Mouse (Mus musculus): ENCODE results near the gene Frat2. TPM values are rescaled to one million over a fixed set of nuclear protein-coding genes. Genes with fewer than 3 reads are reported as not detected.

The Frat2 gene
- polyA plus RNA-seq, 1 experiment from 2014 or later = 15.1 TPM

GRCm38 (mm10) chr19:41796148-41796760 is 51.7 kb downstream of the Frat2 start:
- Histone ChIP-seq H3K36me3 (0 out of 2 replicates have a peak, but pooled peaks cover 2% of the 10 kb centered on the region), H3K4me1 (peaks cover 27% of the 10 kb centered on the region)
- 77% methylated on average over 3 of the region's 3 CpGs for WGBS

More at GRCm38 (mm10) chr19:41796148-41796760, 51.7 kb downstream of the Frat2 start:
- Histone ChIP-seq H3K27ac (replicated peaks) (no peak overlapping the region), H3K9ac (replicated peaks) (no peak overlapping the region), H3K4me2 (replicated peaks) (no peak overlapping the region), H3K9me3 (no peaks in the 10 kb centered on the region), H3K27me3 (no peaks in the 10 kb centered on the region; the same call in 1 of the 2 replicates), H3K4me3 (no peak overlapping the region)
- ATAC-seq (ENCODE audit: low FRiP score, low read depth) = no peak

Other genes with a start within 250 kb of the Frat2 start
- gene Slit1, start 104.5 kb downstream of the Frat2 start, polyA plus RNA-seq (2016; fragmentation: Nextera tagmentation; extraction: Ambion mirVana) = 12.2 and 14.8 TPM in 2 replicates
- gene Arhgap19, start 46.1 kb downstream of the Frat2 start, polyA plus RNA-seq (2016; fragmentation: Nextera tagmentation; extraction: Ambion mirVana) = 27.8 and 29.5 TPM in 2 replicates
- gene Frat1, start 18.2 kb downstream of the Frat2 start, polyA plus RNA-seq (2016; fragmentation: Nextera tagmentation; extraction: Ambion mirVana) = 15.5 and 18.6 TPM in 2 replicates
- 22.8 and 22.9 TPM in 2 replicates for gene Rrp12, start 48.0 kb upstream of the Frat2 start, polyA plus RNA-seq (2016; fragmentation: Nextera tagmentation; extraction: Ambion mirVana)
- gene Pgam1, start 63.8 kb upstream of the Frat2 start, polyA plus RNA-seq (2016; fragmentation: Nextera tagmentation; extraction: Ambion mirVana) = 514 and 531 TPM in 2 replicates
- 73.1 and 76.8 TPM in 2 replicates for gene Exosc1, start 85.3 kb upstream of the Frat2 start, polyA plus RNA-seq (2016; fragmentation: Nextera tagmentation; extraction: Ambion mirVana)
- gene Zdhhc16, start 85.3 kb upstream of the Frat2 start, polyA plus RNA-seq (2016; fragmentation: Nextera tagmentation; extraction: Ambion mirVana) = 79.9 and 82.6 TPM in 2 replicates
- gene Mms19, start 133.0 kb upstream of the Frat2 start, polyA plus RNA-seq (2016; fragmentation: Nextera tagmentation; extraction: Ambion mirVana) = 35.5 and 37.8 TPM in 2 replicates
- 11.2 and 12.0 TPM in 2 replicates for gene Ubtd1, start 133.6 kb upstream of the Frat2 start, polyA plus RNA-seq (2016; fragmentation: Nextera tagmentation; extraction: Ambion mirVana)
- gene Ankrd2, start 187.9 kb upstream of the Frat2 start, polyA plus RNA-seq (2016; fragmentation: Nextera tagmentation; extraction: Ambion mirVana) = not detected in 2 replicates
- gene Hoga1, start 197.5 kb upstream of the Frat2 start, polyA plus RNA-seq (2016; fragmentation: Nextera tagmentation; extraction: Ambion mirVana) = 0.98 and 1.3 TPM in 2 replicates
- not detected in 2 replicates for gene 4933411K16Rik, start 204.1 kb upstream of the Frat2 start, polyA plus RNA-seq (2016; fragmentation: Nextera tagmentation; extraction: Ambion mirVana)
- 73.5 and 80.5 TPM in 2 replicates for gene Morn4, start 238.2 kb upstream of the Frat2 start, polyA plus RNA-seq (2016; fragmentation: Nextera tagmentation; extraction: Ambion mirVana)
- gene Pi4k2a, start 242.3 kb upstream of the Frat2 start, polyA plus RNA-seq (2016; fragmentation: Nextera tagmentation; extraction: Ambion mirVana) = 36.0 and 36.2 TPM in 2 replicates